Mouse (Mus musculus) cerebellum, postnatal 10 days (tissue): ENCODE measurements around the gene Larp1.

Experiments
- DNase-seq, 2 experiments: peaks; one replicate each; pipeline ENCODE4 v3.0.0; 2021; ENCODE audit warnings: mixed read lengths in 2 of 2

Gene Larp1

GRCm38 (mm10) chr11:58009051-58009515, at the start of gene Larp1:
Larp1 (plus strand) TSS chr11:58009064.
- peak in 1 of 2 experiments; percentile 67 for DNase-seq

GRCm38 (mm10) chr11:57959924-57960323, 48.9 kb upstream of the Larp1 start:
- no peak for DNase-seq

- peak; percentile 88 to 91 for DNase-seq
Measured at GRCm38 (mm10) chr11:57962382-57963285, 46.2 kb upstream of the Larp1 start.

GRCm38 (mm10) chr11:57963291-57963870, 45.5 kb upstream of the Larp1 start:
- DNase-seq, result peak in 1 of 2 experiments; percentile 23

GRCm38 (mm10) chr11:57966630-57967029, 42.2 kb upstream of the Larp1 start:
- no peak for DNase-seq

GRCm38 (mm10) chr11:57968301-57968700, 40.6 kb upstream of the Larp1 start:
- DNase-seq, result no peak

GRCm38 (mm10) chr11:57970541-57970940, 38.3 kb upstream of the Larp1 start:
- DNase-seq, result no peak

GRCm38 (mm10) chr11:57973001-57973912, 35.6 kb upstream of the Larp1 start:
- peak; percentile 53 to 63 for DNase-seq

- DNase-seq, result no peak
Measured at GRCm38 (mm10) chr11:57973913-57974234, 35.0 kb upstream of the Larp1 start.

- no peak for DNase-seq
Measured at GRCm38 (mm10) chr11:57975876-57976275, 33.0 kb upstream of the Larp1 start.

- DNase-seq, result no peak
Measured at GRCm38 (mm10) chr11:57977681-57978080, 31.2 kb upstream of the Larp1 start.

GRCm38 (mm10) chr11:57979621-57980020, 29.2 kb upstream of the Larp1 start:
- no peak for DNase-seq

- DNase-seq, result no peak
Measured at GRCm38 (mm10) chr11:57981083-57981809, 27.6 kb upstream of the Larp1 start.

GRCm38 (mm10) chr11:57983480-57984342, 25.2 kb upstream of the Larp1 start:
- DNase-seq, result no peak

- no peak for DNase-seq
Measured at GRCm38 (mm10) chr11:57984343-57984666, 24.6 kb upstream of the Larp1 start.

- no peak for DNase-seq
Measured at GRCm38 (mm10) chr11:57985485-57985884, 23.4 kb upstream of the Larp1 start.

- no peak for DNase-seq
Measured at GRCm38 (mm10) chr11:57986053-57986452, 22.8 kb upstream of the Larp1 start.

GRCm38 (mm10) chr11:57986456-57986855, 22.4 kb upstream of the Larp1 start:
- no peak for DNase-seq

GRCm38 (mm10) chr11:57986861-57987260, 22.0 kb upstream of the Larp1 start:
- DNase-seq, result no peak

GRCm38 (mm10) chr11:57998168-57998567, 10.7 kb upstream of the Larp1 start:
- DNase-seq, result no peak

GRCm38 (mm10) chr11:57998872-57999271, 10.0 kb upstream of the Larp1 start:
- no peak for DNase-seq

GRCm38 (mm10) chr11:58003126-58003525, 5.7 kb upstream of the Larp1 start:
- DNase-seq, result no peak
